Mouse (Mus musculus) kidney, postnatal 14 days (tissue): ENCODE results near the gene Tent4a.

Experiments
- DNase-seq: peaks from one replicate; pipeline ENCODE4 v3.0.0; 2022; ENCODE audit warnings: mixed read lengths

Tent4a gene

GRCm38 (mm10) chr13:69543595-69543994, 9.2 kb upstream of the Tent4a start:
- DNase-seq, result no peak

GRCm38 (mm10) chr13:69542571-69543352, 8.3 kb upstream of the Tent4a start:
- no peak for DNase-seq

- no peak for DNase-seq
Measured at GRCm38 (mm10) chr13:69541776-69542175, 7.4 kb upstream of the Tent4a start.

- DNase-seq, result no peak
Measured at GRCm38 (mm10) chr13:69541209-69541608, 6.8 kb upstream of the Tent4a start.

GRCm38 (mm10) chr13:69538327-69538726, 3.9 kb upstream of the Tent4a start:
- DNase-seq, result no peak

- no peak for DNase-seq
Measured at GRCm38 (mm10) chr13:69537366-69537765, 2.9 kb upstream of the Tent4a start.

- DNase-seq, result no peak
Measured at GRCm38 (mm10) chr13:69536021-69536420, 1.6 kb upstream of the Tent4a start.

GRCm38 (mm10) chr13:69534654-69535551, 486 bp upstream of the Tent4a start:
- DNase-seq, result peak; percentile 100

- DNase-seq, result peak; percentile 68
Measured at GRCm38 (mm10) chr13:69533405-69534333, 748 bp downstream of the Tent4a start, which contains the start of gene Nsun2. Gene Nsun2 (plus strand): TSS chr13:69533746.

- DNase-seq, result no peak
Measured at GRCm38 (mm10) chr13:69532893-69533404, 1.5 kb downstream of the Tent4a start.

- no peak for DNase-seq
Measured at GRCm38 (mm10) chr13:69532101-69532892, 2.1 kb downstream of the Tent4a start.

GRCm38 (mm10) chr13:69531431-69531830, 3.0 kb downstream of the Tent4a start:
- DNase-seq, result no peak

GRCm38 (mm10) chr13:69530951-69531350, 3.5 kb downstream of the Tent4a start:
- no peak for DNase-seq

- no peak for DNase-seq
Measured at GRCm38 (mm10) chr13:69530156-69530555, 4.3 kb downstream of the Tent4a start.

- DNase-seq, result no peak
Measured at GRCm38 (mm10) chr13:69528531-69528930, 5.9 kb downstream of the Tent4a start.

GRCm38 (mm10) chr13:69525867-69526266, 8.6 kb downstream of the Tent4a start:
- DNase-seq, result peak; percentile 80

- peak; percentile 60 for DNase-seq
Measured at GRCm38 (mm10) chr13:69524158-69524530, 10.3 kb downstream of the Tent4a start.

GRCm38 (mm10) chr13:69523444-69524157, 10.8 kb downstream of the Tent4a start:
- no peak for DNase-seq

- no peak for DNase-seq
Measured at GRCm38 (mm10) chr13:69522161-69522791, 12.1 kb downstream of the Tent4a start.

- no peak for DNase-seq
Measured at GRCm38 (mm10) chr13:69519137-69519536, 15.3 kb downstream of the Tent4a start.
